Mouse (Mus musculus) brown adipose tissue, adult 24 weeks (tissue): ENCODE data around the gene Pitpna. TPM values are rescaled to one million over a fixed set of nuclear protein-coding genes. Genes with fewer than 3 reads are reported as not detected.
A peak's percentile ranks its signal among the peaks of the same experiment; 100 is the strongest.

ENCODE experiments used
- H3K27ac ChIP-seq: fragments of 200-500 bp; replicated peaks from 2 replicates; pipeline ENCODE4 v1.5.1; 2012; ENCODE audit warnings: low read depth, mild to moderate bottlenecking, low read length
- H3K4me1 ChIP-seq: fragments of 200-500 bp; 2 replicates; pipeline ENCODE4 v1.6.1; 2012; ENCODE audit warnings: low read length, mixed read lengths; ENCODE audit not compliant: control insufficient read depth, insufficient read depth, insufficient read length
- H3K4me3 ChIP-seq: fragments of 200-500 bp; 2 replicates; pipeline ENCODE4 v1.5.1; 2012; ENCODE audit warnings: low read depth, mild to moderate bottlenecking, low read length, moderate library complexity; ENCODE audit not compliant: insufficient read depth
- polyA plus RNA-seq: library from polyadenylated mRNA; stranded (reverse); fragments of >200 nt; gene quantifications from 2 replicates; pipeline ENCODE4 v1.2.4, GENCODE M21; 2012; ENCODE audit not compliant: missing spikeins, insufficient read depth, insufficient read length

The Pitpna gene
- polyA plus RNA-seq, 1 experiment, result 86.5 TPM

- peaks cover 9% of the 10 kb centered on the region; the same call in 1 of the 2 replicates for H3K4me1 ChIP-seq
- no peak overlapping the region for H3K4me3 ChIP-seq
- H3K27ac ChIP-seq, result no peak overlapping the region
Measured at GRCm38 (mm10) chr11:75662131-75662530, 74.2 kb downstream of the Pitpna start.

GRCm38 (mm10) chr11:75666296-75666695 lies 78.4 kb downstream of the Pitpna start:
- Histone ChIP-seq H3K4me1 (no peaks in the 10 kb centered on the region), H3K4me3 (no peak overlapping the region)

GRCm38 (mm10) chr11:75668621-75669020 lies 80.7 kb downstream of the Pitpna start:
- Histone ChIP-seq H3K4me1 (no peaks in the 10 kb centered on the region), H3K27ac (no peak overlapping the region), H3K4me3 (no peak overlapping the region)

More at GRCm38 (mm10) chr11:75666296-75666695, 78.4 kb downstream of the Pitpna start:
- no peak overlapping the region for H3K27ac ChIP-seq

GRCm38 (mm10) chr11:75669176-75669852 lies 81.4 kb downstream of the Pitpna start:
- Histone ChIP-seq H3K4me1 (no peaks in the 10 kb centered on the region), H3K4me3 (no peak overlapping the region), H3K27ac (no peak overlapping the region)

- no peak overlapping the region for H3K27ac ChIP-seq
- H3K4me1 ChIP-seq, result no peaks in the 10 kb centered on the region
Measured at GRCm38 (mm10) chr11:75669853-75670200, 81.9 kb downstream of the Pitpna start.

GRCm38 (mm10) chr11:75671426-75672180 lies 83.7 kb downstream of the Pitpna start:
- Histone ChIP-seq H3K27ac (no peak overlapping the region), H3K4me1 (no peaks in the 10 kb centered on the region), H3K4me3 (no peak overlapping the region)

More at GRCm38 (mm10) chr11:75669853-75670200, 81.9 kb downstream of the Pitpna start:
- no peak overlapping the region for H3K4me3 ChIP-seq

- no peak overlapping the region for H3K4me3 ChIP-seq
- H3K27ac ChIP-seq, result no peak overlapping the region
- no peaks in the 10 kb centered on the region for H3K4me1 ChIP-seq
Measured at GRCm38 (mm10) chr11:75673411-75673810, 85.5 kb downstream of the Pitpna start.

GRCm38 (mm10) chr11:75674875-75675274 lies 87.0 kb downstream of the Pitpna start:
- H3K4me3 ChIP-seq, result no peak overlapping the region
- no peaks in the 10 kb centered on the region for H3K4me1 ChIP-seq
- H3K27ac ChIP-seq, result no peak overlapping the region

GRCm38 (mm10) chr11:75677881-75678746 lies 90.2 kb downstream of the Pitpna start:
- peaks cover 6% of the 10 kb centered on the region; the same call in 1 of the 2 replicates for H3K4me1 ChIP-seq
- H3K27ac ChIP-seq, result 0 out of 2 replicates have a peak overlapping the region, but pooled peaks have one; percentile 23
- H3K4me3 ChIP-seq, result peak overlapping the region; percentile 65

Other genes starting within 250 kb of the Pitpna start
- gene Rpa1, start 239.8 kb upstream of the Pitpna start, polyA plus RNA-seq, result 20.1 and 24.7 TPM in 2 replicates
- gene Smyd4, start 239.7 kb upstream of the Pitpna start, polyA plus RNA-seq, result 12.4 and 13.4 TPM in 2 replicates
- 78.8 and 102 TPM in 2 replicates for gene Serpinf1, start 165.4 kb upstream of the Pitpna start, polyA plus RNA-seq
- gene Serpinf2, start 148.5 kb upstream of the Pitpna start, polyA plus RNA-seq, result 0.48 TPM in 1 of 2 replicates, not detected in the other
- 5.5 and 7.2 TPM in 2 replicates for gene Wdr81, start 133.4 kb upstream of the Pitpna start, polyA plus RNA-seq
- gene Tlcd2, start 126.4 kb upstream of the Pitpna start, polyA plus RNA-seq, result 13.5 and 20.2 TPM in 2 replicates
- 57.2 and 61.0 TPM in 2 replicates for gene Prpf8, start 101.3 kb upstream of the Pitpna start, polyA plus RNA-seq
- gene Rilp, start 78.0 kb upstream of the Pitpna start, polyA plus RNA-seq, result 42.3 and 47.1 TPM in 2 replicates
- 3.4 and 5.3 TPM in 2 replicates for gene Scarf1, start 74.6 kb upstream of the Pitpna start, polyA plus RNA-seq
- gene Slc43a2, start 56.4 kb upstream of the Pitpna start, polyA plus RNA-seq, result 13.4 and 14.5 TPM in 2 replicates
- gene Inpp5k, start 42.9 kb downstream of the Pitpna start, polyA plus RNA-seq, result 19.1 and 24.1 TPM in 2 replicates
- 65.7 and 72.5 TPM in 2 replicates for gene Myo1c, start 62.4 kb downstream of the Pitpna start, polyA plus RNA-seq
- 56.9 and 64.4 TPM in 2 replicates for gene Crk, start 91.2 kb downstream of the Pitpna start, polyA plus RNA-seq
- gene Ywhae, start 144.8 kb downstream of the Pitpna start, polyA plus RNA-seq, result 296 and 331 TPM in 2 replicates
- not detected in 2 replicates for gene Doc2b, start 208.0 kb downstream of the Pitpna start, polyA plus RNA-seq